Mouse (Mus musculus) kidney, adult 8-10 months (tissue): ENCODE measurements around the gene Xpo1.
"Not testable (repeated sequence)": the region's sequence is repeated elsewhere in the genome, so short reads cannot be mapped to it uniquely, and the experiment has no call there.

Experiments used
- DNase-seq, 2 experiments: peaks; one replicate each; pipeline ENCODE4 v3.0.0; 2022

The Xpo1 gene

DNA sequence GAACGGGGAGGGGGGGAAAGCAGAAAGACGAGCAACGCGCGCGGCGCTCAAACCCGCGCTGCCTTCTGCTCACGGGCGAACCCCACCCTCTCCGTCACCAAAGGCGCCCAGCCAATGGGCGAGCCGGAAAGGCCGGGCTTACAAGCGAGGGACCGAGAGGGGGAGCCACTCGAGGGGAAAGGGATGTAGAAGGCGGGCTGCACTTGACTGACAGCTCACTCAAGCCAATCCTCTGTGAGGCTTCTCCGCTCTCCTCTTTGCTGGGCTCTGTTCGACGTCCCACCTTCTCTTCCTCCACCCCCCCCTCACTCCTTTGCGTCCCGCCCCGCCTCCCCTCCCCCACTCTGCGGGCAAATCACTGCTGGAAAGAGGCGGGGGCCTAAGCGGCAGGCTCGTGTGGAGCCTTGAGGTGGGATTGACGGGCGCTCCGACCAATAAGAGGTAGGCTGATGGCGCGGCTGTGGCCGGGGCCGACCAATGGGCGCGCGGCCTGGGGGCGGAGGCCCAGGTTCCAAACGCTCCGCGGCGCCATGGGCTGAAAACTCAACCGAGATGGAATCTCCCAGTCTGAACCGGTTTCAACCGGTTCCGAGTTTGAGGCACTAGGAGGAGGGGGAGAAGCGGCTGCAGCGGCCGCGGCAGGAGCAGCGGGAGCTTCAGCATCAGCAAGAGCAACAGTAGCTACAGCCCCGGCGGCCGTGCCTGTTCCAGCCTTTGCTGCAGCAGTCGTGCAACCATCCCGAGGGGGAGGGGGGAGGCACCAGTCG is at the start of gene Xpo1:
Xpo1 (plus strand) TSS at position 615 of the 767 bp plus-strand sequence.
- peak; percentile 100 for DNase-seq

DNA sequence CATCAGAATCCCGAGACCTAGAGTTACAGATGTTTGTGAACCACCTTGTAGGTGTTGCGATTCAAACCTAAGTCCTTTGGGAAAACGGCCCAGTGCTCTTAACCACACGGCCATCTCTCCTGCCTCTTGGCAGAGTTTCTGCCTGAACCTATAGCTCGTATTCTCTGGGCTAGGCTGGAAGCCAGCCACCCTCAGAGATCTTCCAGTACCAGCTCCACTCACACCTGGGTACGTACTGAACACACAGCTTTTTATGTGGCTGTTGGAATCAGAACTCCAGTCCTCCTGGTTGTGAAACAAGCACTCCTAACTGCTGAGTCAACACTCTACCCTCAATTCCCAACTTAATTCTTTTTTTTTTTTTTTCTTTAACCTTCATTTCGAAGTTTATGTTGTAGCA is 46.1 kb upstream of the Xpo1 start:
- DNase-seq = no peak

DNA sequence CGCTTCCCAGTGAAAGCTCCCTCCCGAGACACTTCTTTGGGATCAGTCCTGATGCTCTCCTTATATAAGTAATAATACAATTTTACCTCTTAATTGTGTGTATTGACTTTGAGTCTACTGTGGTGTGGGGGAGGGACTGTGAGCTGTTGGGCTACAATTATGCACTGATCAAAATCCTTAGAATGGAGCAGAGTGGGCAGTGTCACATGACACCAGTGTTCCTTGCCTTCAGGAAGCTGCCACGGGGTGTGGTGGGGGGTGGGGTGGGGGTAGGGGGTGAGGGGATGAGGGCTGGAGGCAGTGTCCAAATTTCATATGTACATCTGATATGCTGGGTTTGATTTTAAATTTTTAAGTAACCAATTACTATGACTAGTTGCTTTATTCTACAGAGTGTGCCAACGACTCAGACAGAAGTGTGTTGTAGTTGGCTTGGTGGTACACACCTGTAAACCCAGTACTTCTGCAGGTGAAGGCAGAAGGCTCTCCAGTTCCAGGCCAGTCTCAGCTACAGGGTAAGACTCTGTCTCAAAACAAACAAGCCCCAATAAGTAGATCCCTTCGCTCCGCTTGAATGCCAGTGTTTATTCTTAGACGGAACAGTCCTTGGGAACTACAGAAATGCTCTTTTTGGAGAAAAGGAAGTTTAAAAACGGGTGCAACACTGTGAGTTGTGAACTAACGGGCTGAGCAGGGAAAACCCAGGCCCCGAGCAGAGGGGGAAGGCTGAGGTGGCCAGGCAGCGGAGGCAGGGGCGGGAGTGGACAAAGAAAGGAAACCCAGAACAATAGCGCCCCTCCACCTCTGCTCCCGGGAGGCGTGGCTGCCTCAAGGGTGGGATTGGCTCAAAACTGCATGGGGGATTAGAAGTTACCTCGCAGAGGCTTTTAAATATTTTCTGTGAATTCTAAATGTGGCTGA is 45.0 kb upstream of the Xpo1 start:
- peak; percentile 32 to 36 for DNase-seq

DNA sequence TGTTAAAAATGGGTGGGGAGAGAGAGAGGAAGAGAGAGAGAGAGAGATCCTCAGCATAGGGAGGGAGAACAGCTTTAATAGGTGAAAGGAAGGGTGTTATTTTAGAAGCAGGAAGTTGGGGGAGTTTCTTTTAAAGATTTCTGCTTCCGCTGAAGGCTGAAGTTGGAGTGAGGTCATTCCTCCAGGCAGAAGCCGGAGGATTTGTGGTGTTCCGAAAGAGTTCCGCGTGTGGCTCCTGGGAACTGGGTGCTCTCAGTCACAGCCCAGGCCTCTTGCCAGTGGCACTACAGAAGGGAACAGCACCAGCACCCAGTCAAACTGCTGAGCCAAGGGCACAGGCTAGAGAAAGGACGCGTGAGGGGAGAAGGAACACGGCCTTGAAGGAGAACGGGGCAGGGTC is 38.4 kb upstream of the Xpo1 start:
- DNase-seq = peak; percentile 12 to 13

DNA sequence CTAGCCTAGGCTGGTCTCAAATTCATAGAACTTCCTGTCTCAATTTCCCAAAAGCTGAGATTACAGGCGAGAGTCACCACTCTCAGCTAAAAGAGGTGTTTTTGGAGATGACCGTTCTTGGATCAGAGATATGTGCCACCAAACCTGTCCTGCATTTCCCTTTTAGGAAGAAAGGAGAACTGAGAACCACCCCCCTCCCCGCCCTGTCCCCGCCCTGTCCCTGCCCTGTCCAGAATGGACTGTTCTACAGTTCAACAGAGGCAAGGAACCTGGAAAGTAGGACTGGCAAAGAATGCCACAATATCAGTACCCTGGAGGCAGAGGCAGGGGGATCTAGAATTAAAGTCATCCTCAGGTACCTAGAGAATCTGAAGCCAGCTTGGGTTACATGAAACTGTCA is 19.8 kb upstream of the Xpo1 start:
- no peak for DNase-seq

DNA sequence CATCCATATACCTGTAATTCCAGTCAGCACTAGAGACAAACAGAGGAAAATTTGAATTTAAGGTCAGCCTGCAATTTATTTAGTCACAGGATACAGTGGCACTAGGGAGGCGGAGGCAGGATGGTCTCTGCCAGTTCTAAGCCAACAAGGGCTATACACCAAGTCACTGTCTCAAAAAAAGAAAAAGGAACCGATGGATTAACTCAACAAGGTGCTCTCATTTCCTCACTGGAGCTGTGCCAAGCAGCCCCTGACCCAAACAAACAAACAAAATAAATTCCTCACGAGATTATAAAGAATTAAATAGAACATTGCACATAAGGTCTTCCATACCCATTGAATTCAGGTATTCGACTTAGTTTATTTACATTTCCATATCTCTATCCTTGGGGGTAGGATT is 1.9 kb upstream of the Xpo1 start:
- DNase-seq = no peak

DNA sequence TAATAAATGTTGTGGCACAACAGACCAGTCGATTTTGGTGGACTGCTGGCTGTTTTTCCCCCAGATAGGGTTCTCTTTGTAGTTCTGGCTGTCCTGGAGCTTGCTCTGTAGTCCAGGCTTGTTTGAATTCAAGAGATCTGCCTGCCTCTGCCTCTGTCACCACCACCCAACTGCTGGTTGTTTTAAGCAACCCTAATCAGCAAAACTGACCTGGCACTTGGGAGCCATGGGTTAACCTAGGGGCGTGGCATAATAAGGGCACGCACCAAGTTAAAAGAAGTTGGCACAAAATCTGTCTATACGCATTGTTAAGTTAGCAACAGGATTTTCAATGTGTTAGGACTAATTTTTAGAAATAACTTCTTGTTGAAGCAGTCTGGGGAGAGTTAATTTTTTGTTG is 1.3 kb upstream of the Xpo1 start:
- DNase-seq = no peak

DNA sequence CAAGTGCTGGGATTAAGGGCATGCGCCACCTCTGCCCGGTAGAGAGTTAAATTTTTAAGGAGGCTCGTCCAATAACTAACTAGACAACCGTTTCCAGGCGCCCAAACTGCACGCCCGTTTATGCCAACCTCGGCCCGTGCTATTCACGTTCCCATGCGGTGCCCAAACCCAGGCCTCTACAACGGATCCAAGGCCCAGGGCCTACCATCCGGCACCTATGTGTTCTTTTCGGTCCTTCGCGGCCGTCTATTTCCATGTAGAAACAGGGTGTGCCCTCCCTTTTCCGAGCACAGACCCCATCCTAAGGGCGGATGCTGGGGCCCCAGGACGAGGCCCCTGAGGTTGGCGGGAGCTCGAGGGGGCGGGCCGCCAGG is 801 bp upstream of the Xpo1 start:
- DNase-seq = no peak

DNA sequence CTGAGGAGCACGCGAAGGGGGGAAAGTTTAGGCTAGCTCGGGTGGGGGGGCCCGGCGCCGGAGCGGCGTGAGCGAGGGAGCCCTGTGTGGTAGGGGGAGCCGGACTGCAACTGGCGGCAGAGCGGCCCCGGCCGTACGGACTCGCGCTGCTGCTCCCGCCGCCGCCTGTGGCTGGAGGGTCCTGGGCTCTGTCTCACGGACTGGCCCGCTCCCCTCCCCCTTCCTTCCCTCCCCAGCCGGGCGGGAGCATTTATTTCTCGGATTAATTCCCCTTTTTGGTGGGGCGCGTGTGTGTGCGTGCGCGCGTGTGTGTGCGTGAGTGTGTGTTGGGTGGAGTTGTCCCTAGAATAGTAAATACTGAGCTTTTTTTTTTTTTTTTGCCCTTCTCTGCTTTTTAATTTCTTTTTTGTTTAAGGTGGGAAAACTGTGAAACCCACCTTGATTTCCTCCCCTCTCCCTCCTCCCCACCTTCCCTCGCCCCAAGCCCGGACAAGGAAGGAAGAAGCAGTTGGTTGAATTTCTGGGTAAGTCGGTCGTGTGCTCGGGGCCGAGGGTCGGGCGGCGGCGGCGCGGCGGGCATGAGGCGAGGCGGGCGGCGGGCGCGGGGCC is 457 bp downstream of the Xpo1 start:
- DNase-seq = peak in 1 of 2 experiments; percentile 29

DNA sequence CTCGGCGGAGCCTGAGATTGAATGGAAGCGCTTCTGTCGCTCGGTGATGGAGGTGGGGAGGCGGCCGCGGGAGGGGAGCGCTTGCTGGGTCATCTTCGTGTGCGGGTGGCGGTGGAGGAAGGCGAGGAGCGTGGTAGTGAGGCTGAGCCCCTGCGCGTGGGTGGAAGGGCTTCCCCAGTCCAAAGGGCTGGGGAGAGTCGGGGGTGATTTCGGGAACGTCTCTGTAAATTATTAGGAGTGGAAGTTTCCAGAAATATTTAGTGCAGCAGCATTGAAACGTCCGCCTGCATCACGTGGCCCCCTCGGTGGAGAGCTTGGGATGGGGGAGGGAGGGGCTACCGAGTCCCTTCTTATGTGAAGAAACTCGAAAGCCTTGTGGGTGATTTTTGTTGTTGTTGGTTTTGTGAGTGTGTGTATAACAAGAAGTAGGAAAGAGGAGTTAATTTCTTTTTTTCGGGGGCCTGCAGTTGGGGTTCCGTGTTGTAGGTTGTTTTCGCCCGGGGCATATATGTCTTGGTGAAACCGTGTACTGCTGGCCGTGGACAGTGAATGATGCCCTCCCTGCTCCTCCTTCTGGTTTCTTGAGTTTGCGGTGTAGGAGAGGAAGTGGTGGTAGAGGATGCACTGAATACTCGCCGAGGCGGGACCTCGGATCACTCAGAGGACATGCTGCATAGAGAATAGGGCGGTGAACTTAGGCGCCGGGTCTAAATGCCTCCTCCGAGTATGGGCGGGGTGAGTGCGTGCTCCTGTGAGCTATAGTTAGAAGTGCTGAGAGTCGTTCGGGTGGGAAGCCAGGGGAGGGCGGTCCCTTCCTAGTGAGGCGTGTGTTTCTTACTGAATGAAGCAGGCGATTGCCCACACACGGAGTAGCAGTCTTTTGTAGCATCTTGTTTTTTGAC is 1.2 kb downstream of the Xpo1 start:
- peak; percentile 67 to 69 for DNase-seq

DNA sequence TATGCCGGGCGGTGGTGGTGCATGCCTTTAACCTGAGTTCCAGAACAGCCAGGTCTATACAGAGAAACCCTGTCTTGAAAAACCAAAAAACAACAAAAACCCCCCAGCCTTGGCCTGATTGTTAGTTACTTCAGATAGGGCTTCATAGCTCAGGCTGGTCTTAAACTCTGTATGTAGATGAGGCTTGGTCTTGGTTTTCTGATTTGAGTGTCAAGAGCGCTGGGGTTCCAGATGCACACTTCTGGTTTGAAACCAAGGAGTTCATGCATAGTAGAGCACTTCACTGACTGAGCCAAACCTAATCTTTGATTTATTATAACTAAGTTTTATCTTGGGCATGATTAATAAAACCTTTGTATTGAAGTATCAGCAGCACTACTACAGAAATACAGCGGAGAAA is 3.2 kb downstream of the Xpo1 start:
- DNase-seq = no peak

DNA sequence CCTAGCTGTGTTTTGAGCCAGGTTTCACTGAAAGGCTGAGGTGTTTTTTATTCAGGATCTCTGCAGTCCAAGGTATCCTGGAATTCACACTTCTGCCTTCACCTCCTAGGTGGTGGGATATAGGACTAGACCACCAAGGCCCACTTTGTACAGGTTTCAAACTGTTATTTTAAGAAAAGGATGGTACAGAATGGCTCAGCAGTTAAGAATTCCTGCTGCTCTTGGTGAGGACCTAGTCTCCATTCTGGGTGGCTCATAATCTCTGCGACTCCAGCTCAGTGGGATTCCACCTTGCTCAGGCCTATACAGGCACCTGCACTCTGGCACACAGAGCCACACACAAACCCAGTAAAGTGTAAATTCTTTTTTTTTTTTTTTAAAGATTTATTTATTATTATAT is 3.6 kb downstream of the Xpo1 start:
- DNase-seq = no peak

DNA sequence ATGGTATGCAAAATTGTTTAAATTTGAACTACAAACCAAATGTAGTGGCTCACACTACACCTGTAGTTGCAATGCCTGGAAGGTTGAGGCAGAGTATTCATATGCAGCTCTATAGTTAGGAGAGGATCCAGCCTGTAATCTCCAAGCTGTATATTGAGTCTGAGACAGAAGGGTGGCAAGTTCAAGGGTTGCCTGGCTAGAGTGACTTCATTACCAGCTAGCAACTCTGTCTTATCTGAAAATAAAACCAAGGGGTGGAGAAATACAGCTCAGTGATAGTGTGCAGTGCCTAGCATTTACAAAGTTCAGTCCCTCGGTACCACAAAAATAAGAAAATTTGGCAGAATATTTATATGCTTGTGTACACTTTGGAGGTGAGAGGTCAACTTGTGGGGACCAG is 4.3 kb downstream of the Xpo1 start:
- no peak for DNase-seq

DNA sequence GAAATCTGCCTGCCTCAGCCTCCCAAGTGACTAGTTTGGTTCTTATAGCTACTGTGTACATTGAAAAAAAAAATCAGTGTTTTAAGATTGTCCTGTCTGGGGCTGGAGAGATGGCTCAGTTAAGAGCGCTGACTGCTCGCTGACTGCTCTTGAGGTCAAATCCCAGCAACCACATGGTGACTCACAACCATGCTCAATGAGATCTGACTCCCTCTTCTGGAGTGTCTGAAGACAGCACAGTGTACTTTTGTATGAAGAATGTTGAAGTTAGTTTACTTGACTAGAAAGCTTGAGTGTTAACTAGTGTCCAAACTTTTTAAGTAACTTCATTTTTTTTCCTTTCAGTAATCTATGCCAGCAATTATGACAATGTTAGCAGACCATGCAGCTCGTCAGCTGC is 5.6 kb downstream of the Xpo1 start:
- DNase-seq = no peak

DNA sequence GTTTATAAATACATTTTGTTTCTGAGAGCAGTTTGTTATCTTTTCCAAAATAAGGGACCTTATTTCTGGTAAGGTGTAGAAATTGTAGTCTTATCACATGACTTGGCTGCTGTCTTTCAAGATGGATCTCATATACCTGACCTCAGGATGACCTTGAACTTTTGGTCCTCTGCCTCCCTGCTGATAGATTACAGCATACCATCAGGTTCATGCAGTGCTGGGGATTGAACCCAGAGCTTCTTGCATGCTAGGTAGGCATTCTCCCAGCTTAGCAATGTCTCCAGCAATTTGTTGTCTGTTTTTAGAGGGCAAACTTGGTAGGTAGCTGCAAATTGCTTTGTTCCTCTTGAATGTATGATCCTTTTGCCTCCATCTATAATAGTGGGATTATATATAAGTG is 9.1 kb downstream of the Xpo1 start:
- no peak for DNase-seq

DNA sequence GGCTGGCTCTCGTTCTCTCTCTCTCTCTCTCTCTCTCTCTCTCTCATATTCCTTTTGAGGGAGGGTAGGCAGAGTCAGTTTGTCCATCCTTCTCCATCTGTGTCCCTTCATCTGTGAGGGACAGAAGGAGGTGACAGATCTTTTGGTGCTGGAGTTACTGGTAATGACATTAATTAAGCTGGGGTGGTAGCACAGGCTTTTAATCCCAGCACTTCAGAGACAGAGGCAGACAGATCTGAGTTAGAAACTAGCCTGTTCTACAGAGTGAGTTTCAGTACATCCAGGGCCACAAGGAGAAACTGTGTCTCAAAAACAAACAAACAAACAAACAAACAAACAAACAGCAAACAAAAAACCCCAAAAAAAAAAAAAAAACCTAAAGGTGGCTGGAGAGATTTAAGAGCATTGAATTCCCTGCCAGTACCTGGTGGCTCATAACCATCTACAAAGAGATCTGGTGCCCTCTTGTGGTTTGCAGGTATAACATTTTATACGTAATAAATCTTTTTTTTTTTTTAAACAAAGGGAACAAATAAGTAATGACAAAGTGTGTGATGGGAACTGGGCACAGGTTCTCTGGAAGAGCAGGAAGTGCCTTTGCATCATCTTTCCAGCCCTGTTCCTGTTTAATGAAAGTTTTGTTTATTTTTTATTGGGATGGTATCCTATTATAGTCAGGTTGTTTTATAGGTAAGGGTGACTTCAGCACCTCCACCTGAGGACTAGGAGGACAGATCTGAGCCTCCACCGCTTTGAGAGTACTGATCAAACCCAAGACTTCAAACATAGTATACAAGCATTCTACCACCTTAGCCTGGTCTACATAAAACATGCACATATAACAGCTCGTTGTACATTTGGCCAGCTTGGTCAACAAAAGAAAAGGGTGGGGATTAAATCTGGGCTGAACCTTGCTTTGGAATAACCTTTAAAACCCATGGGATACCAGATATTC is 16.2 kb downstream of the Xpo1 start:
- peak in 1 of 2 experiments; percentile 51 for DNase-seq

DNA sequence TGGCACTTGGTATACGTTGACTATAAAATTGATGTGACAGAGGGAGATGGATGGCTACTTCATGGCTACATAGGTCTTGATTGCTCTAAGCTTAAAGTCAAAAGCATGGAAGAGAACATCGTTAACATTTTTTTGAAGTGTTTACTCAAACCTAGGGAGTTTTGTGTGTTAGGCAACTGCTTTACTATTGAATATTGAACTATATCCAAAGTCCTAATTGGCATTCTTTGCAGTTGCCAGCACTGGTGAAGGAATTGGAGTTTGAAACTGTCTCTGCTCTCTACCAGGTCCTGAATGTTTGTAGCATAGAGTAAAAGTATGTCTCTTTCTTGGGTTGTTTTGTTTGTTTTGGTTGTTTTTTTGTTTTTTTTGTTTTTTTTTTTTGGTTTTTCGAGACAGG is 19.9 kb downstream of the Xpo1 start:
- DNase-seq = no peak

DNA sequence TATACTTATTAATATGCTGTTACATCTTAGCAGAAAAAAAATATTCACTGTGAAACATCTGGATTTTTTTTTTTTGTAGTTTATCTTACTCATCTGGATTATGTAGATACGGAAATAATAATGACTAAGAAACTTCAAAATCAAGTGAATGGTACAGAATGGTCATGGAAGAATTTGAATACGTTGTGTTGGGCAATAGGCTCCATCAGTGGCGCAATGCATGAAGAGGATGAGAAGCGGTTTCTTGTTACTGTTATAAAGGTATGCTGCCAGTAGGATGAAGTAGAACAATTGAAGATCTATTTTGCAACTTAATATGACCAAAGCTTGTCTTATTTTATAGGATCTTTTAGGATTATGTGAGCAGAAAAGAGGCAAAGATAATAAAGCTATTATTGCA is 28.6 kb downstream of the Xpo1 start:
- no peak for DNase-seq

DNA sequence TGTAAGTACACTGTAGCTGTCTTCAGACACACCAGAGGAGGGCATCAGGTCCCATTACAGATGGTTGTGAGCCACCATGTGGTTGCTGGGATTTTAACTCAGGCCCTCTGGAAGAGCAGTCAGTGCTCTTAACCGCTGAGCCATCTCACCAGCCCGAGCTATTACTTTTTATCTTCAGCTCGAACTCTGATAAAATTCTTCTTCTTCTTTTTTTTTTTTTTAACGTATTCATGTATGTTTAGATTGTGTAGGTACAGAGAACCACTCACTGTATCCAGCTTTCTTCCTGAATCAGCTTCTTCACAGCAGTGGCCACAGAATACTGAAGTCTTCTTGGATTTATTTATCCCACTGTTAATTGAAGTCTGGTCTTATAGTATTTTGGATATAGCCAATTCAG is 33.0 kb downstream of the Xpo1 start:
- not testable (repeated sequence) for DNase-seq

DNA sequence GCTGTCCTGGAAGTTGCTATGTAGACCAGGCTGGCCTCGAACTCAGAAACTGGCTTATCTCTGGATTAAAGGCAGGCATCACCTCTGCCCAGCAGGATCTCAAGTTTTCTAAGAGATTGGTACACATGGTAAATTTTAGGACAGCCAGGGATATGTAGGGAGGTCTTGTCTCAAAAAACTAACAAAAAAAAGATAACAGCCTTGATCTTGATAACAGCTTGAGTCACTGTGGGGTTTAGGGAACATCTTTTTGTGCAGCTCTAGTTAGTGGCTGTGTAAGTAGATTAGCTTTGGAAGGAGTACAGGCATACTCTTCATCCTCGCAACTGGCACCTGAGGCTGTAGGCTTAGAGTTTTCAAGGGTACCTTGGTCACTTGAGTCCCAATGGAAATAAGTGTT is 41.5 kb downstream of the Xpo1 start:
- no peak for DNase-seq

DNA sequence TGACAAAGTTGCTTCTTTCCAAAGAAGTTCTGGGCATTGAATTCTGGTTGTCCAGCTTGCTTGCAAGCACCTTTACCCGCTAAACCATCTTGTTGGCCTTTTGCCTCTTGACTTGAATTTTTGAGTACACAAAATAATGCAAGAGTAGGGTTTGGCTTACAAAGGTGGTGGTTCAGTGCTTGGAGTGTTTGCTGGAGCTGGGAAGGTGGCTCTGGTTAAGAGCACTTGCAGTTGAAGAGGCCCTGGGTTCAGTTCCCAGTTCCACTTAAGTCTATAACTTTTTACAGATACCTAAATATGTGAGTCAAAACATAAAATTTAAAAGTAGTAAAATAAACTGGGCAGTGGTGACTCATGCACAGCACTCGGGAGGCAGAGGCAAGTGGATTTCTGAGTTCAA is 42.5 kb downstream of the Xpo1 start:
- DNase-seq = no peak

DNA sequence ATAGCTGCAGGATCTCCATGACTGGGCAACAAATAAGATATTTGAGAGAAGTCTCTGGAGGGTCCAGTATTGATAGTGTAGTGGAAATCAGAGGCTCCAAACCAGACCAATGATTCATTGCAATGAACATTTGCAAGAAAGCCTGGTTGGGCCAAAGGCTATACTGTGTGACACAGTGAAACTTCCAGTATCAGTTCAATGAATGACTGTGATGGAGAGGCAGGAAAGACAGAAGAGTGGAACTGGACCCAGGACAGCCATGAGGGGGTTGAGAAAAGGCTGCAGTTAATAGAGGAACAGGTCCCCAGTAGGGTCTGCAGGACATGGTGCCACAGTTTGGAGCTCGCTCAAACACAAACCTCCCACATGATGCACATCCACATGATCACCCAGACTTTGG is 44.1 kb downstream of the Xpo1 start:
- DNase-seq = no peak
